Mouse (Mus musculus) spleen, adult 18-20 months (tissue): ENCODE data around the gene Kcnma1.

Source experiments
- DNase-seq, 2 experiments: peaks; one replicate each; pipeline ENCODE4 v3.0.0; 2022; ENCODE audit warnings: mixed read lengths in 2 of 2

The Kcnma1 gene

DNA sequence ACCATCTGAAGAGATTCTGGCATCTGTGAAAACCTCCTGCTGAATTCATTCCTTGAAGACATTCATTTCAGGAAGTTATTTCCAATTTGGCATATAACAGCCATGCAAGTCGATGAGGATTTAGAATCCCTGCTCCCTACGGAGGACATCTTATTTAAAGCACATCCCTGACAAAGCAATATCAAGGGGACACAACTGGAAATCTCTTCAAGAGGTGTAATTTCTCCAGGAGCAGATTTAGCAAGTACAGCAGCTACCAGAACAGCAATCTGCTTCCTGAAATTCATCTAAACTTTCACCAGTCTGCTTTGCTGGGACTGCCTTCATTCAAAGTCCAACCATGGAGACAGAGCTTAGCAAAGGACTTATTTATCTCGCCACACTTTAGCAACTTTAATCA, 433.0 kb downstream of the Kcnma1 start:
- DNase-seq: no peak

DNA sequence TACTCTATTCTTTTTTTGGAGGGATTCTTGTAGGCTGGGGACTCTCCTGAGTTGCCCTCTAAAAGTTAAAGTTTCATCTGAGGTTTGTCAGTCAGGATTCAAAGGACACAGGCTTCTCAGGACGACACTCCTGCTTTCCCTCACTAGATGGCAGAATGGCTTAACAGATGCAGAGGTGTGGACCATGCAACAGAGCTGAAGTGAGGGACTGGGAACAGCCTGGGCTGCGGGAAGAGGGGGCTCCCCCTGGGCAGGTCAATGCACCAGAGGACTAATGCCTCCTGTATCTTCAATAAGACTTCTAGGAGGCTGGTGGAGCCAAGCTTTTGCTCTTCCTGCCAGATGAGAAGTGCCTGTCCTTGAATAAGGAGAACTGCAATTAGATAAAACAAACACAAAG, 438.3 kb downstream of the Kcnma1 start:
- DNase-seq: no peak

DNA sequence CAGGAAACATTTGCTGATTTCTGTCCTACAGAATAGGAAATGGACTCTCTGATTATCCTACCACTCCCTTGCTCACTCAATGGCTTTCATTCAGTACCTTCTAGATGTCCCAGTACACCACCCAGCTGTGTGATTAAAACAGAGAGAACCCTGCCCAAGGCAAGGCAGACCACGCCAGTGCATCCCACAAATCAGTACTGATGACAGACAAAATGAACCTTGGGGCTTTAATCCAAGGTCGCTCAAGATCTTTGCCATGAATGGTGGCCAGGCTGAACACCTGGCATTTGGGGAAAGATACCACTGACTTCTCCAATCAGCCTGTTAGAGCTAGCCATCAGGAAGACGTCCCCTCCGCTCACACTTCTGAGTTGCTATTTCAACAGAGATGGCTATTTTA, 440.2 kb downstream of the Kcnma1 start:
- no peak for DNase-seq

DNA sequence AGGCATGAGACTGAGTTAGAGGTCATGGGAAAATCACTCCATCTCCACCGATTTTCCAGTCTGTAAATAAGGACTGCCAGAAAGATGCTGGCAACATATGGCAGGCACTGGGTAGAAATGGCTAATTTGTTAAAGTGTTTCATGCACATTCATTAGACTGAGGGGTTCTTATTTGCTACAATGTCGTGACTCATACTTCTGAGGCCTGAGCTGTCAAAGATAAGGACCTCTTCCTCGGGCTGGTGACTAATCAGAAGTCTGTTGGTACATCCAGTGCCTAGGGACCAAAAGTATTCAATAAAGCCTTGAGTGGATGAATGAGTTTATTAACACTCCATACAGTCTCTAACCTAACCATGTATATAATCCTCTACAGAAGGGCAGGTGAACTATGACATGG, 440.9 kb downstream of the Kcnma1 start:
- no peak for DNase-seq

DNA sequence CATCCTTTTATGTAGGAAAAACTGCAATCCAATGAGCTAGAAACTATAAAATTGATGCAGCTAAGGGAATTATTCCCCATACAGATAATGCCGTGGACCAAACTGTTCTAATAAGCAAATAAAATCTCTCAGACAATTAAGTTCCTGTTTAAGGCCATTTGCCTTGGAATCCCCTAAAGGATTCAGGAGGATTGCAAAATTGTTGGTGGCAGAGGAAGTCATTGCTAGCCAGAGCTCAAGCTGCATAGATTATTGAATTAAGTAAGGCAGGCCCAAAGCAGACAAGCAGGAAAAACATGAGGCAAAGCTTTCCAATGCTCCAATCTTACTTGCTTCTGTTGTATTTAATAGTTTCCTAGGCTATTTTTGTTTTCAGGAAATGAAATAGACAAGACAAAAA, 441.5 kb downstream of the Kcnma1 start:
- no peak for DNase-seq

DNA sequence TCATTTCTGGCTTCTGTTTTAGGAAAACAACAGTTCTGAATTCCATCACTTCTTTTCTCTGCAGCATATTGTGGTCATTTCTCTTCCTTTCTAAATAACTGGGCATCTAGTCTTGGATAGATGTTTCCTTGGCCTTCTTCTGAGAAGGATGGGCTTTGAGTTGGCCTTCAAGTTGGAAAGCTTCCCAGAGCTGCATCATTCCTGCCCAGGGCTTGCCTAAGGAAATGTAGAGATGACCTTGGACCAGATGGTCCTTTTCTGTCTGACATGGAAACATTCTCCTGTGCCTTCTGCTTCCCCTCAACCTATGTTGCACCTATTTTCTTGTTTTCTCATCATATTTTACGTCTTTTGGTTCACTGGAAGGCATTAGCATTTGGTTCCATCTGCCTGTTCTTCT, 444.0 kb downstream of the Kcnma1 start:
- DNase-seq: no peak

DNA sequence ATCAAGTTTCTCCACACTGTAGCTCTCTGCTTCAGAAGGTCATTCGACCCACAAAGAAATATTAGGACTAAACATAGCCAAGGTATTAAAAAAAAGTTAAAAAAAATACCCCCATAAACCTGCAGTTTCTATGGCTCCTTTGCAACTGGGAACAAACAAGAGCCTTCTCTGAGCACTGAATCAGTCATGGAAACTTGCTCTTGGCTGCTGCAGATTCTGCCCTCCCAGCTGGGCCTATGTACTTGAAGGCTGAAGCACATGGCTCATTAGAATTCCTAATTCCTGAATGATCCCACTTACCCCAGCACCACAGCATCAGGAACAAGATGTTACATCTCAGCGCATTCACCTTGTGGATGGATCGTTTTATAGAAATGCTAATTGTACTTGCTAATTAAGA, 448.4 kb downstream of the Kcnma1 start:
- DNase-seq: no peak

DNA sequence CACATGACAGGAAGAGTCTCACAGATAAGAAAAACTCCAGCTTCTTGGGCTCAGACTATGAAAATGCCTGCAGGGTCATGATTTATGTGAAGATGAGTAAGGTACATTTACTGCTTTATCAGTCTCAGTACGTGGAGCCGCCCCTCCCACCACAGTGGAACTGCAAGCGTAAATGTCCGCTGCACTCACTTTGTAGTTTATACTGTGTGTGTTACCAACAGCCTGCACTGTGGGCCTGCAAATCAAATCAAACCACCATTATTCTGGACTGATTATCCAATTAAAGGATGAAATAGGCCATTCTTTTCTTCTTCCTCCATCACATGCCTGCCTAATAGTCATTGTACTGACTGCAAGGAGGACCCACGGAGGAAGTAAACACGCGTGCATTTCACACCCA, 449.8 kb downstream of the Kcnma1 start:
- DNase-seq: no peak

DNA sequence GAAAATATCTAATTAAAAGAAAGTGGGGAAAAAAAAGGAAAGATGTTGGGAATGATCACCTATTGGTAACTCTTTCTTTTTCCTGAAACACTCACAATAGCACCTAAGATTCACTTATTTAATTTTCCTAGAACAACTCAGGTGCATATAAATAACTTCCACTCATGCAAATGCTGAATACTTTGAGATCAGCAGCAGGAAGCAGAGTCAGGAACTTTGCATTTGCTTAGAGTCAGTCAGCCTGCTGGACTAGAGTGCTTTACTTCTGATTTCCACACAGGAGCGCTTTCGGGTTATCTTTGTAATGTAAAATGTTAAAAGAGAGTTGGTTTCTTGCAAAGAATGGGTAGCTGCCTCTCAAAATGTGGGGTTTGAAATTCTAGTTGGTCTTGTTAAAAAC, 451.1 kb downstream of the Kcnma1 start:
- no peak for DNase-seq

DNA sequence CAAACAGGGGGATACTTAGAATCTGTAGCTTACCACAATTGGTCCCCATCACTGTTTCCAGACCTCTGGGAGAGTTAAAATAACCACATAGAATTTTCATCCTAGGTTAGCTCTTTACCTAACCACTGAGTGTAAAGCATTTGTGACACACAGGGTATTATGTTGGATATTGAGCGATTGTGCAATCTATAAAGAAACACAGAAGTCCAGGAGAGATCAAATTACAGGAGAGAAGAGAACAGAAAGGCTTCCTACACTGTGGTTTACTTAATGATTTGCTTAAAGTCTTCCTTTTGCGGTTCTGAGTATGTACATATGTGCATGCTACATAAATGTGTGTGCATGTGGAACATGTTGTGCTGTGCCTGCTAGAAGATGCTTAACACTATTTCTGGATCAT, 458.6 kb downstream of the Kcnma1 start:
- no peak for DNase-seq

DNA sequence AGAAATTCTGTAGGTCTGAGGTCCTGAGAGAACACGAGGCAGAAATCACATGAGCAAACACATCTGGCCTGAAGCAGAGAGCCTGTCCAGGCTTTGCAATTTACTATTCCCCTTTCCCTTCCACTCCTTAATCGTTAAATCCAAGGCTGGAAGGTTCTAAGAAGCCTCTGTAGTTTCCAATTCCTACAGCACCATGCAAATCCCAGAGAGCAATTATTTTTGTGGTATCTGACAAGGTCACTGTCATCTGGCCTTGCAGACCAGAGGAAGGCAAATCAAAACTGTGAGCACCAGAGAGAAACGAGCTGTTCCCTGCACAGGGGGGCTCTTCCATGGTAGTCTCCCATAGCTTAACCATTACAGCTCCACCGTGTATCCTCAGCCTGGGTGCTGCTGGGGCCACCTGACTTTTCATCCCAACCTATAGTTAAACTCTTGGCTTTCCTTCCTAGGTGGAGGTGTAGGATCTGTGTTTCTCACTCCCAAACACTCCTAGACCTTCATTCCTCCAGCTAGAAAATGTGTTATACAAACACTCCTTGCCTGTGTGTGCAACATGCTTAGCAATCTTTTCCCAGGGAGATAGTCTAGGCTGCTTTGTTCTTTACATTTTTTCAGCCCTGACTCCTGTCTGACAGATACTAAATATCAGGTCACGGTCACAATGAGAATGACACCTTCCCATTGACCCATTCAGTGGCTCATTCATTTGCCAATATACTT, 461.9 kb downstream of the Kcnma1 start:
- DNase-seq: no peak

DNA sequence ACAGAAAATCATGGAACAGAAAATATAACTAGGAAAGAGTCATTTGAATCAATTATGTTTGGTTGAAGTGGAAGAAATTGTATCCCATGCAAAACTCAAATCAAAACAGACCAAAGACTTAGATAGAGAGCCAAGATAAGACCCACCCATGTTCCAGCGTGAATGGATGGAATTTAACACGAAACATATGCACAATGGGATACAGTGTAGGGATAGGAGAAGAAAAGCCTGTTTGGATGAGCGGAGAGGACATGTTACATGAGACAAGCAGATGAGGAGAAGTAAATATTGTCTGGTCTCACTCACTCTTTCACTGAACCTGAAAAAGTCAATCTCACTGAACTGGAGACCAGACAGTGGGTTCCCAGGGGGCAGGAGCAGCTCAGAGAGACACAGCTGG, 463.8 kb downstream of the Kcnma1 start:
- no peak for DNase-seq

DNA sequence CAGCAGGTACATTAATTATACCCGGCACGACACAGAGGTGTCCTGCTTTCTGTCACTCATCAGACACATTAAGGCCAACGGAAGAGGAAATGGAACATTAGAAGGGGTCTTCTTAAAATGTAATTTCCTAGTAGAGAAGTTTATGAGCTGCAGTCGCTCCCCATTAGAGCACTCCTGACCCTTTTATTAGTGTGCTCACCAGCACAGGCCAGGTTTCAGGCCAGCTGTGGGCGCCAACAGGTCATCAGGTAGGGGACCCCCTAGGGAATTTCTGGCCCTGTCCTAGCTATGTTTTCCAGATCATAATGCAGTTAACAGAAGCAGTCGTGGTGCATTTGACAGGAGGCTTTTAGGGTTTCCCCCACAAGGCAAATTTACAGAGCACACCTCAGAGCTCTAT, 472.2 kb downstream of the Kcnma1 start:
- no peak for DNase-seq

DNA sequence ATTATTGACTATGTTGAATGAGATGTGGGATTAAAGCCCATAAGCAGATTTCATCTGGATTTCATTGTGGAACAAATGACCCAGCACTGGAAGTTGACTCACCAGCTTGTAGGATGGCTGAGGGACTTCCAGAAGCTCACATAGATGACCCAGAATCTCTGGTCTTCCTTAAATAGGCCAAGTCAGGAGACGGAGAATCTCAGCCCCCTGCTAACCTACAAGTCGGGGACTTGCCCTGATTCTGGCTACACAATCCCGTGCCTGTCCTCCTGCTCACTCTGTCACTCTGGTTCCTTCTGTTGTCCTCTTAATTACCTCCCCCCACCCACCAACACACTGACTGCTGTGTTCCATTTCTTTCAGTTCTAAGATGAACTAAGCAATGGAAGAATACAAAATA, 474.7 kb downstream of the Kcnma1 start:
- no peak for DNase-seq

DNA sequence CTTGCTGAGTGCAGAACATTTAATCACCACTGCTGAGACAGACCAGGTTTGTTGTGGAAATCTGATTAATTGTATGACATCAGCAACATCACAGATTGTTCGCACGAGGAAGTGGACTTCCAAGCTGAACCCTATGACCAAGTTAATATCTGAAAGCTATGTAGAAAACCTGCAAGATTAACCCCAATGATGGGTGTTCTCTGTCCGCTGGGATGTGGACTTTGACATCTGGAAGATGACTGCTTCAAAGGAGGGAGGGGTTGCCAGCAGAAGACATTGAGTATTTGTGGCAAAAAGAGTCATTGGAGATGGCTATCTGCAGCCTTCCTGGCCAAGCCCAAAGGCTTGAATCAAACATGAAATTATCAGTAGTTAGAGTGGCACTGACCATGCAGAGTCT, 480.9 kb downstream of the Kcnma1 start:
- no peak for DNase-seq

DNA sequence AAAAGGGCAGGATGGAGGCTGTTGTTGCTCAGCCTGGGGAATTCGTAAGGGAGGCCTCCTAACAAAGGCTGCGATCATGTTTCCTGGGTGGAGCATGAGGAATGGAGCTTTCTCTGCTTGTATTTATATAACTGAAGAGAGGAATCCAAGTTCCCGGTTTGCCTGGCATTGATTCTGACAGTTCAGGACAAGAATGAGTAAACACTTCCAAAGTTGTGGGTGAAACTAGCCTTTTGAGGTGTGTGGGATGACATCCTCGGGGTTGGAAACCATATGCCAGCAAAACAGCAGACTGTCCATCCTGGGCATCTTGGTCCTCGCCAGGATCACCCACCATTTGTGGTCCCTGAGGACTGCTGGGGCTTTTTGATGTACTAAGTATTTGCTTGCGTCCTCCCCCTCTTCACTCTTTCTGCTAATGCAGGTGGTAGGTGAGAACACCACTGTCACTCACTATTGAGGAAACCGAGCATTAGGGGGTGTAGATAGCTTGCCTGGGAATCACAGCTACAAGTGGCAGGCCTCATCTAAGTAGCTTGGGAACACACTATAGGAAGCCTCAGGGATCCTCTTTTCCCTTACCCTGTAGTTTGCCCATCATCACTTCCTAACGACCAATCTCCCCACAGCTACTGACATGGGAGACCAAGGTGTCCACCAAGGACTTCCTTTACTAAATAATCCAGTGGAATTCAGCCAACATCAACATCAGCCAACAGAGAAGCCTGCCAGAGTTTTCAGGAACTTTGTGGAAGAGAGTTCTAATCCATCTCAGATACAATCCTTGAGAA, 482.4 kb downstream of the Kcnma1 start:
- DNase-seq: no peak

DNA sequence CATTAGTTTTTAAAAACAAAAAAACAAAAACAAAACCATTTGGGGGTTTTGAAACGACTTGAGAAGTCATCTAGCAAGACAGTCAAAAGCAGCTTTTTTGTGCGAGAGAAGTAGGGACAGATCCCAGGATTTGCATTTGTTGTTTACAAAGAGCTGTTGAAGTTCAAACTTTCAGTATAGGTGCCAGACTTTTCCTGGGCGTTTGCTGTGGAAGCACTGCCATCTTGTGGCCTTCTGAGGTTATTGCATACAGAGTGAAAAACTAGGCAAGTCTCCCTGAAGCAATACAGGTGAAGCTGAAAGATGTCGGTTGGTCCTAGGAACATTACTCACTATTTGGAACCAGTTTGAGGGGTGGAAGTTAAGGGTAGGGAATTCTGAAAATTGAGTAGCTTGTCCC, 484.6 kb downstream of the Kcnma1 start:
- peak in 1 of 2 experiments; percentile 28 for DNase-seq

DNA sequence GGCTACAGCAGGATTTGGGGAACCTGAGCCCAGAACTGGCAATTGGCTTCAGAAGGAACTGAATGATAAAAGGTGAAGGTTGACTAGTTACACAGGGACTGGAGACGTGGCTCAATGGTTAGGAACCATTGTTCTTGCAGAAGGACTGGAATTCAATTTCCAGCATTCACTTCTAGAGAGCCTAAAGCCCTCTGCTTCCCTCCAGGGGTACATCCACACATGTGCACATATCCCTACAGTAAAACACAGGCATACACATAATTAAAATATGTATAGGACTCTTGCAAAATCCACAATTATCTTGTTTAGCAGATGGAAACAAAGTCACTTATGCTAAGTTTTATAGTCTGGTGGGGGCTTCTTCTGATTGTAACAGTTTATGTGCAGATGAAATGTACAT, 485.1 kb downstream of the Kcnma1 start:
- DNase-seq: no peak

DNA sequence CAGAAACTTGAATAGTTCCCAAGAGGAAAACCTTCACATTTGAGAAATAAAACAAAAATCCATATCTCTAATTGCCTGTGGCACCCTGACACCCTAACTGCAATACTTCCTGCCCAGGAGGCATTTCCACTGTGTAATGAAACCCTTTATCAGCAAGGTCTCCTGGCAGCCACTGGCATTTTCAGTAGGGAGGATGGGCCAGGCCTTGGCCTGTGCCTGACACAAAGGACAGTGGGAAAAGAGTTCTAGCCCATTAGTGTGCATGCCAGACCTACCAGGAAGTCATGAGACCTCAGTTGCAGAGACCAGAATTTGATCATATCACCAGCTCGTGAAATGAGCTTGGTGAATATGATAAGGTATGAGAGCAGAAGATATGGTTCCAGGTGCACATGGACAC, 488.4 kb downstream of the Kcnma1 start:
- no peak for DNase-seq

DNA sequence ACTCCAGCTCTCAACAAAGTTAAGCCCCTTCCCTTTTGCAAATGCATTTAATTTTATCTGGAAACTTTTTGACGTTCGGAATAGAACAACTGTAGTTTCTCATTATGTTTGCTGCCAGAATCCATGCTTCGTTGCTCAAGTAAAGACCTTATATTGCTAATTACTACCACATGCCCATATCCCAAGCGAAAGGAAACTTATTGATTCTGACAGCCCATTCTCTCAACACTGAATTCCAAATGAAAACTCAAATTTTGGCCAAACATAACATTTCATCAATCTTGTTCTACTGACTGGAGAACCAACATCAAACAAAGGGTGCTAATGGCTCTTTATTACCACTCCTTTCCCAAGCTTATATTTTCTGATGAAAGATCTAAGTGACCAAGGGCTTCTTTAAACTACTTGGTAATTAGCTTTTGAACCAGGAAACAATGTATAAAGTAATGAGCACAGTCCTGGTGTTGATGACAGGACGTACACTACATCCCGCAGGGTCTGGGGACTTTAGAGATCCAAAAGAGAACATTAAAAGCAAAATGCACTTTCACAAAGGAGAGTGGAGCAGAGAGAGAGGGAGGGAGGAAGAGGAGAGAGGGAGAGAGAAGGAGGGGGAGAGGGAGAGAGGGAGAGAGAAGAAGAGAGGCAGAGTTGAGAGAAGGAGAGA, 490.3 kb downstream of the Kcnma1 start:
- DNase-seq: no peak

DNA sequence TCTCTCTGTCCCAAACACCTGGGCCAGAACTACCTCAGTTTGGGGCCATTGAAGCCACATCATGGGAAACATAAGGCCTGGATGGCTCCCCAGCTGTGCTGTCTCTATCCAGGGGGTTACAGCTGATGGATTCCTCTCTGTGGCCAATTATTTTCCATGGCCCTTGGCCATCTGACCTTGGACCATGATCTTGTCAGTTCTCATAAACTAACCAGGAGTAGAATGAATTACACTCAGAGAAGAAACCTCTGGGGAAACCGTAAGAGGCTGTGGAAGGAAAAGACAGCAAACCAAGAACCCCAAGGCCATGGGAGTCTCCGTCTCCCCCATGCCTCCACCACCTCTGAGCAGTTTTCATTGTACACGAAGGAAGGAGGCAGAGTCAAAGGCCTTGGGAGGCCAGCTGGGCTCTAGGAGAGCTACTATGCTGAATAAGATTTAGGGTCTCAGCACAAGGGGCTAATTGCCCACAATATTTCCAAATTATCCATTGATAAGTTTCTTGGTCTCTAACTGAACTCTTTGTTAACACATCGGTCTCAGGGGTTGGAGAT, 491.6 kb downstream of the Kcnma1 start:
- no peak for DNase-seq

DNA sequence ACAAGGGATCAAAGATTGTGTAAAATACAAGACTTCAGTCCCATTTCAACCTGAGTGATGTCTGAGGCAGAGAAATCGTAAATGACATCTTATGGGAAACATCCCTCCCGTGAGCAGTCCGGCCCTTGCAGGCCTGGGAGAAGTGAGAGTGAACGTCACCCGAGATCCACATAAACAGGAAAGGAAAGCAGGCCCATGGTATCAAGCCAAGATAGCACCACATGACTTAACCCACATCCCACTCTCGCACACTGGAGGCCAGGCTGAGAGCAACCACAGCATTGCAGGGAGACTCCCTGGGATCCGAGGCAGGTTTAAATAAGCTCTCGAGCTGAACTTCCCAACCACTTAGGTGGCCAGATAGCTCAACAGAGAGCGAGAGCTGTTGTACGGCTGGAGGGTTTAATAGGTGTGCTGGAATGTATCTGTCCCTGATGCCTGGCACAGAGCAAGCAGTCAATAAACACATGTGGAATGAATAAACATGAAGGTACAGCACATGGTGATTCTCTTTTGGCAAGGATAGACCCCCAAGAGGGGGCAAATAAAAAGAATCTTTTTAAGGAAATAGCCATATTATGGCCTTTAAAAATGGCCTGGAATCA, 493.1 kb downstream of the Kcnma1 start:
- DNase-seq: no peak

DNA sequence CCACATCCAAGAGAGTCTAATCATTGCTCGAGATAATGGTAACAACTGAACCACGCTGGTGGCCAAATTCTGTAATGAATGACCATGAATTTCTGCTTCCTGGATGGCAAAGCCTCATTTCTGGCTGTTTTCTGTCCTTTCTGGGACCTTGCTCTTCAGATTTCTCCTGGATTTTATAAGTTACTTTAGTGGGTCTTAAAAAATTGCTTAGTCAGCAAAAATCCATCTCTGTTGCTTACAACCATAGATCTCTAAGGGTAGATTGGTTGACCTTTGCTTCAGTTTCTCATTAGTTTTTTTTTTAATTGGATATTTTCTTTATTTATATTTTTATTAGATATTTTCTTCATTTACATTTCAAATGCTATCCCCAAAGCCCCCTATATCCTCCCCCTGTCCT, 496.9 kb downstream of the Kcnma1 start:
- DNase-seq: no peak
